Mouse (Mus musculus): ENCODE measurements around the gene Nostrin. TPM values are rescaled to one million over a fixed set of nuclear protein-coding genes. Genes with fewer than 3 reads are reported as not detected.

The Nostrin gene
- polyA plus RNA-seq, 1 experiment from 2014 or later, result 0.41 TPM

GRCm38 (mm10) chr2:69132488-69133040 is 3.0 kb upstream of the Nostrin start:
- Histone ChIP-seq H3K36me3 (no peaks in the 10 kb centered on the region), H3K27ac (no peak overlapping the region; the same call in 1 of the 2 replicates), H3K9me3 (no peaks in the 10 kb centered on the region), H3K4me1 (replicated peaks) (peaks cover 46% of the 10 kb centered on the region), H3K27me3 (ENCODE audit: insufficient read depth, poor library complexity, severe bottlenecking) (no peaks in the 10 kb centered on the region), H3K4me3 (no peak overlapping the region)
- WGBS, result 33% methylated on average over 5 of the region's 5 CpGs
- no peak for DNase-seq (ENCODE audit: low spot score)

- Histone ChIP-seq H3K9me3 (no peaks in the 10 kb centered on the region), H3K36me3 (no peaks in the 10 kb centered on the region), H3K4me3 (no peak overlapping the region), H3K4me1 (replicated peaks) (peaks cover 36% of the 10 kb centered on the region), H3K27ac (no peak overlapping the region), H3K27me3 (ENCODE audit: insufficient read depth, poor library complexity, severe bottlenecking) (no peaks in the 10 kb centered on the region)
- 92% methylated on average over 1 of the region's 1 CpGs for WGBS
- DNase-seq (ENCODE audit: low spot score), result no peak
Observed at GRCm38 (mm10) chr2:69134186-69134585, 1.4 kb upstream of the Nostrin start.

- DNase-seq (ENCODE audit: low spot score), result no peak
- Histone ChIP-seq H3K4me1 (replicated peaks) (peaks cover 28% of the 10 kb centered on the region), H3K4me3 (no peak overlapping the region), H3K27me3 (ENCODE audit: insufficient read depth, poor library complexity, severe bottlenecking) (no peaks in the 10 kb centered on the region), H3K27ac (no peak overlapping the region), H3K36me3 (no peaks in the 10 kb centered on the region), H3K9me3 (no peaks in the 10 kb centered on the region)
- WGBS, result 82% methylated on average over 9 of the region's 9 CpGs
Observed at GRCm38 (mm10) chr2:69134937-69135336, 663 bp upstream of the Nostrin start.

- Histone ChIP-seq H3K9me3 (no peaks in the 10 kb centered on the region), H3K4me1 (replicated peaks) (peaks cover 16% of the 10 kb centered on the region), H3K36me3 (no peaks in the 10 kb centered on the region), H3K27me3 (ENCODE audit: insufficient read depth, poor library complexity, severe bottlenecking) (no peaks in the 10 kb centered on the region), H3K27ac (no peak overlapping the region), H3K4me3 (no peak overlapping the region)
- DNase-seq (ENCODE audit: low spot score), result no peak
- WGBS, result 93% methylated on average over 10 of the region's 10 CpGs
Observed at GRCm38 (mm10) chr2:69137406-69138084, 1.9 kb downstream of the Nostrin start.

GRCm38 (mm10) chr2:69138759-69139158 is 3.2 kb downstream of the Nostrin start:
- Histone ChIP-seq H3K27ac (no peak overlapping the region), H3K4me1 (replicated peaks) (peaks cover 14% of the 10 kb centered on the region; the same call in 1 of the 2 replicates), H3K9me3 (no peaks in the 10 kb centered on the region), H3K4me3 (no peak overlapping the region), H3K36me3 (no peaks in the 10 kb centered on the region), H3K27me3 (ENCODE audit: insufficient read depth, poor library complexity, severe bottlenecking) (no peaks in the 10 kb centered on the region)
- WGBS, result 92% methylated on average over 4 of the region's 4 CpGs
- no peak for DNase-seq (ENCODE audit: low spot score)

GRCm38 (mm10) chr2:69140215-69140614 is 4.6 kb downstream of the Nostrin start:
- H3K4me1 ChIP-seq (replicated peaks), result peaks cover 11% of the 10 kb centered on the region; the same call in 1 of the 2 replicates
- DNase-seq (ENCODE audit: low spot score), result no peak
- WGBS, result 69% methylated on average over 2 of the region's 2 CpGs
- no peaks in the 10 kb centered on the region for H3K27me3 ChIP-seq (ENCODE audit: insufficient read depth, poor library complexity, severe bottlenecking)
- H3K4me3 ChIP-seq, result no peak overlapping the region
- H3K27ac ChIP-seq, result no peak overlapping the region
- H3K9me3 ChIP-seq, result no peaks in the 10 kb centered on the region
- H3K36me3 ChIP-seq, result no peaks in the 10 kb centered on the region

- no peak for DNase-seq (ENCODE audit: low spot score)
- H3K9me3 ChIP-seq, result no peaks in the 10 kb centered on the region
- H3K4me3 ChIP-seq, result no peak overlapping the region
- H3K27me3 ChIP-seq (ENCODE audit: insufficient read depth, poor library complexity, severe bottlenecking), result no peaks in the 10 kb centered on the region
- no peak overlapping the region for H3K27ac ChIP-seq
- H3K36me3 ChIP-seq, result no peaks in the 10 kb centered on the region
- WGBS, result 67% methylated on average over 4 of the region's 4 CpGs
- peaks cover 8% of the 10 kb centered on the region; the same call in 1 of the 2 replicates for H3K4me1 ChIP-seq (replicated peaks)
Observed at GRCm38 (mm10) chr2:69140816-69141215, 5.2 kb downstream of the Nostrin start.

- Histone ChIP-seq H3K9me3 (no peaks in the 10 kb centered on the region), H3K36me3 (no peaks in the 10 kb centered on the region), H3K4me3 (no peak overlapping the region), H3K27me3 (ENCODE audit: insufficient read depth, poor library complexity, severe bottlenecking) (no peaks in the 10 kb centered on the region), H3K27ac (no peak overlapping the region), H3K4me1 (replicated peaks) (peaks cover 3% of the 10 kb centered on the region; the same call in 1 of the 2 replicates)
- DNase-seq (ENCODE audit: low spot score), result no peak
- WGBS, result 87% methylated on average over 3 of the region's 3 CpGs
Observed at GRCm38 (mm10) chr2:69148691-69149090, 13.1 kb downstream of the Nostrin start.

GRCm38 (mm10) chr2:69149154-69149553 is 13.6 kb downstream of the Nostrin start:
- H3K27ac ChIP-seq, result no peak overlapping the region
- peaks cover 2% of the 10 kb centered on the region; the same call in 1 of the 2 replicates for H3K4me1 ChIP-seq (replicated peaks)
- H3K4me3 ChIP-seq, result no peak overlapping the region
- no peaks in the 10 kb centered on the region for H3K9me3 ChIP-seq
- 91% methylated on average over 10 of the region's 10 CpGs for WGBS
- no peaks in the 10 kb centered on the region for H3K36me3 ChIP-seq
- DNase-seq (ENCODE audit: low spot score), result no peak
- H3K27me3 ChIP-seq (ENCODE audit: insufficient read depth, poor library complexity, severe bottlenecking), result no peaks in the 10 kb centered on the region

GRCm38 (mm10) chr2:69150841-69151240 is 15.2 kb downstream of the Nostrin start:
- Histone ChIP-seq H3K36me3 (no peaks in the 10 kb centered on the region), H3K27me3 (ENCODE audit: insufficient read depth, poor library complexity, severe bottlenecking) (no peaks in the 10 kb centered on the region), H3K4me3 (no peak overlapping the region), H3K9me3 (no peaks in the 10 kb centered on the region), H3K27ac (no peak overlapping the region), H3K4me1 (replicated peaks) (0 out of 2 replicates have a peak, but pooled peaks cover 2% of the 10 kb centered on the region)
- DNase-seq (ENCODE audit: low spot score), result no peak
- whole genome bisulfite sequencing, result 73% methylated on average over 5 of the region's 5 CpGs

GRCm38 (mm10) chr2:69155861-69156260 is 20.3 kb downstream of the Nostrin start:
- Histone ChIP-seq H3K27ac (no peak overlapping the region), H3K9me3 (no peaks in the 10 kb centered on the region), H3K4me1 (replicated peaks) (0 out of 2 replicates have a peak, but pooled peaks cover 5% of the 10 kb centered on the region), H3K27me3 (ENCODE audit: insufficient read depth, poor library complexity, severe bottlenecking) (no peaks in the 10 kb centered on the region), H3K4me3 (no peak overlapping the region), H3K36me3 (no peaks in the 10 kb centered on the region)
- no peak for DNase-seq (ENCODE audit: low spot score)
- 61% methylated on average over 3 of the region's 3 CpGs for WGBS

- no peak for DNase-seq (ENCODE audit: low spot score)
- Histone ChIP-seq H3K27ac (no peak overlapping the region), H3K36me3 (no peaks in the 10 kb centered on the region), H3K4me3 (no peak overlapping the region), H3K4me1 (replicated peaks) (0 out of 2 replicates have a peak, but pooled peaks cover 5% of the 10 kb centered on the region), H3K27me3 (ENCODE audit: insufficient read depth, poor library complexity, severe bottlenecking) (no peaks in the 10 kb centered on the region), H3K9me3 (no peaks in the 10 kb centered on the region)
- 79% methylated on average over 7 of the region's 7 CpGs for WGBS
Observed at GRCm38 (mm10) chr2:69156283-69156682, 20.7 kb downstream of the Nostrin start.

- no peaks in the 10 kb centered on the region for H3K27me3 ChIP-seq (ENCODE audit: insufficient read depth, poor library complexity, severe bottlenecking)
- no peak for DNase-seq (ENCODE audit: low spot score)
- H3K4me3 ChIP-seq, result no peak overlapping the region
- H3K36me3 ChIP-seq, result no peaks in the 10 kb centered on the region
- peaks cover 12% of the 10 kb centered on the region for H3K4me1 ChIP-seq (replicated peaks)
- H3K27ac ChIP-seq, result no peak overlapping the region
- no peaks in the 10 kb centered on the region for H3K9me3 ChIP-seq
Observed at GRCm38 (mm10) chr2:69158907-69159306, 23.3 kb downstream of the Nostrin start.
